8 mouse cellular contexts compared by ENCODE assay signal in the genomic region with DNA sequence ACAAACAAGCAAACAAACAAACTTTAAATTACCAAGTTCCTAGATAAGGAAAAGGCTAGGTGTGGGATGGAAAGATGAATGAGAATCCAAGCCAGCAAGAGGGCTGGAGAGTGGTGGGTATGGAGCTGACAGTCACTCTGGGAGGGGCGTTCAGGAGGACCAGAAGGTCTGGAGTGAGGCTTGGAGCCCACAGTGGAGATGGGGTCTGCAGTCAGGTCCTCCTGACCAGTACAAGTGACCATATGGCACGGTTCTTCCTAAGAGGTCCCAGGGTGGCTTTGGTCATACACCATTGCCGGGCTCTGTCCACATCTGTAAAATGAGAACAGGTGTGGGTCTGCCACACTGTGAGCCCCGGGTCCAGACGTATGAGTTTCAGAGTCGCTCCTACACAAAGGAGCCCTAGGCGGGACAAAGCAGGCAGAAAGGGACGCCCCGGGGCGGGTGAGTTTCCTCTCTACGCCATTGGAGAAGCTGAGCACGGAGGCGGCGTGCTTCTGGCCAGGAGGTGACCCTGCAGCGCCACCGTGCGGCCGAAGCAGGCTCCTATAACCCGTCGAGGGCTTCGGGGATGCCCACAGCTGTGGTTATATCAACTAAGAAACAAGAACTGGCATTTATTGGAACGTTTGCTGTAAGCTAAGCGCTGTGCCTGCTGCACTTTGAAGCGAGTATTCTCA. TPM values are rescaled to one million over a fixed set of nuclear protein-coding genes. Genes with fewer than 3 reads are reported as not detected.
DNase-seq lines count a peak whose midpoint lies in the region; ATAC-seq and TF ChIP-seq lines count a peak whose summit lies in the region.

No protein-coding gene starts in this region.

- peak; percentile 91 for DNase-seq in 3T3-L1 (ENCODE audit: low read depth, low spot score)
- peak; percentile 96 to 97 for DNase-seq in adrenal gland, postnatal 36 days
- peak; percentile 92 to 96 for DNase-seq in heart, adult 18-20 months
- DNase-seq in kidney, adult 18-20 months, result peak; percentile 95
- DNase-seq in limb, embryonic 10.5 days (ENCODE audit: low spot score), result peak; percentile 98

- TF ChIP-seq CTCF in small intestine, adult 2 months (IDR thresholded peaks at IDR 0.05; ENCODE audit: extremely low read depth, insufficient read length, insufficient replicate concordance, low read depth, low read length), result peak; percentile 95

- no peaks in the 10 kb centered on the region for H3K27me3 ChIP-seq in embryonic facial prominence, embryonic 12.5 days
- H3K27me3 ChIP-seq in limb, embryonic 10.5 days (ENCODE audit: low read depth, poor library complexity, severe bottlenecking), result 0 out of 2 replicates have a peak, but pooled peaks cover 9% of the 10 kb centered on the region
- peaks cover 51% of the 10 kb centered on the region for H3K27me3 ChIP-seq in midbrain, embryonic 13.5 days
- H3K27me3 ChIP-seq in small intestine, adult 2 months (ENCODE audit: control insufficient read depth, insufficient read depth, low read length), result no peaks in the 10 kb centered on the region

- TF ChIP-seq POLR2A in small intestine, adult 2 months (IDR thresholded peaks at IDR 0.05; ENCODE audit: low read depth, low read length), result peak; percentile 35; the same call in 1 of the 2 replicates

- H3K4me2 ChIP-seq in embryonic facial prominence, embryonic 12.5 days (replicated peaks), result peak overlapping the region; percentile 53
- H3K4me2 ChIP-seq in midbrain, embryonic 13.5 days (replicated peaks), result peak overlapping the region; percentile 60

- H3K4me3 ChIP-seq in embryonic facial prominence, embryonic 12.5 days, result peak overlapping the region; percentile 27
- peak overlapping the region; percentile 50 for H3K4me3 ChIP-seq in limb, embryonic 10.5 days
- H3K4me3 ChIP-seq in midbrain, embryonic 13.5 days (replicated peaks), result peak overlapping the region; percentile 33
- peak overlapping the region; percentile 44 for H3K4me3 ChIP-seq in small intestine, adult 2 months (ENCODE audit: low read depth, low read length)

- peak overlapping the region; percentile 44 for H3K9ac ChIP-seq in embryonic facial prominence, embryonic 12.5 days
- peak overlapping the region; percentile 66 for H3K9ac ChIP-seq in midbrain, embryonic 13.5 days (replicated peaks)

- peak; percentile 93 for ATAC-seq in embryonic facial prominence, embryonic 12.5 days (ENCODE audit: insufficient number of reproducible peaks, insufficient read depth, low FRiP score, low TSS enrichment)
- ATAC-seq in midbrain, embryonic 13.5 days, result peak; percentile 94

- H3K36me3 ChIP-seq in embryonic facial prominence, embryonic 12.5 days, result 0 out of 2 replicates have a peak, but pooled peaks cover 7% of the 10 kb centered on the region
- H3K36me3 ChIP-seq in limb, embryonic 10.5 days, result no peaks in the 10 kb centered on the region
- no peaks in the 10 kb centered on the region for H3K36me3 ChIP-seq in midbrain, embryonic 13.5 days
- no peaks in the 10 kb centered on the region for H3K36me3 ChIP-seq in small intestine, adult 2 months (ENCODE audit: control insufficient read depth, insufficient read depth, low read length)

- 2% methylated on average over 24 of the region's 24 CpGs for WGBS in embryonic facial prominence, embryonic 12.5 days
- WGBS in limb, embryonic 10.5 days, result 2% methylated on average over 24 of the region's 24 CpGs
- WGBS in midbrain, embryonic 13.5 days, result 2% methylated on average over 24 of the region's 24 CpGs
- 3% methylated on average over 24 of the region's 24 CpGs for WGBS in small intestine, adult 2 months

- peaks cover 19% of the 10 kb centered on the region for H3K4me1 ChIP-seq in embryonic facial prominence, embryonic 12.5 days
- H3K4me1 ChIP-seq in limb, embryonic 10.5 days, result peaks cover 22% of the 10 kb centered on the region
- peaks cover 20% of the 10 kb centered on the region for H3K4me1 ChIP-seq in midbrain, embryonic 13.5 days (replicated peaks)
- H3K4me1 ChIP-seq in small intestine, adult 2 months (ENCODE audit: control insufficient read depth, insufficient read depth, insufficient read length, low read length), result peaks cover 4% of the 10 kb centered on the region; the same call in 1 of the 2 replicates

- H3K9me3 ChIP-seq in embryonic facial prominence, embryonic 12.5 days, result no peaks in the 10 kb centered on the region
- no peaks in the 10 kb centered on the region for H3K9me3 ChIP-seq in limb, embryonic 10.5 days (replicated peaks)
- no peaks in the 10 kb centered on the region for H3K9me3 ChIP-seq in midbrain, embryonic 13.5 days

- H3K27ac ChIP-seq in embryonic facial prominence, embryonic 12.5 days, result 0 out of 2 replicates have a peak overlapping the region, but pooled peaks have one; percentile 26
- H3K27ac ChIP-seq in limb, embryonic 10.5 days, result peak overlapping the region; percentile 91
- H3K27ac ChIP-seq in midbrain, embryonic 13.5 days, result no peak overlapping the region
- no peak overlapping the region for H3K27ac ChIP-seq in small intestine, adult 2 months (ENCODE audit: insufficient read depth, low read depth, low read length)

RNA-seq across cellular contexts. Expression of gene Ccin, which starts 1.1 kb away (rescaled TPM):
- not detected for total RNA-seq in adrenal gland, postnatal 36 days (2021)
- polyA plus RNA-seq in embryonic facial prominence, embryonic 12.5 days (2016; fragmentation: Nextera tagmentation; extraction: Ambion mirVana), result 0.11 TPM in 1 of 2 replicates, not detected in the other
- not detected for total RNA-seq in heart, adult 18-20 months (2021)
- not detected in 2 replicates for polyA plus RNA-seq in limb, embryonic 10.5 days (2016; fragmentation: Nextera tagmentation; extraction: Ambion mirVana)
- polyA plus RNA-seq in midbrain, embryonic 13.5 days (2015; fragmentation: Nextera tagmentation; extraction: Ambion mirVana), result not detected in 2 replicates
- not detected in 2 replicates for polyA plus RNA-seq in small intestine, adult 2 months (2012; rRNA removed)

RNA-seq across cellular contexts. Expression of gene Clta, which starts 22.1 kb away (rescaled TPM):
- total RNA-seq in adrenal gland, postnatal 36 days (2021), result 100 to 1,000 TPM; 183 to 188 TPM
- polyA plus RNA-seq in embryonic facial prominence, embryonic 12.5 days (2016; fragmentation: Nextera tagmentation; extraction: Ambion mirVana), result 254 and 261 TPM in 2 replicates
- total RNA-seq in heart, adult 18-20 months (2021), result 10 to 100 TPM; 79.0 to 83.2 TPM
- 215 and 217 TPM in 2 replicates for polyA plus RNA-seq in limb, embryonic 10.5 days (2016; fragmentation: Nextera tagmentation; extraction: Ambion mirVana)
- 275 TPM in 2 replicates for polyA plus RNA-seq in midbrain, embryonic 13.5 days (2015; fragmentation: Nextera tagmentation; extraction: Ambion mirVana)
- 119 and 280 TPM in 2 replicates for polyA plus RNA-seq in small intestine, adult 2 months (2012; rRNA removed)

RNA-seq across cellular contexts. Expression of gene Glipr2, which starts 25.0 kb away (rescaled TPM):
- 1 to 10 TPM; 3.7 to 5.3 TPM for total RNA-seq in adrenal gland, postnatal 36 days (2021)
- 113 and 118 TPM in 2 replicates for polyA plus RNA-seq in embryonic facial prominence, embryonic 12.5 days (2016; fragmentation: Nextera tagmentation; extraction: Ambion mirVana)
- 1 to 10 TPM; 3.3 to 4.4 TPM for total RNA-seq in heart, adult 18-20 months (2021)
- 30.1 and 44.7 TPM in 2 replicates for polyA plus RNA-seq in limb, embryonic 10.5 days (2016; fragmentation: Nextera tagmentation; extraction: Ambion mirVana)
- polyA plus RNA-seq in midbrain, embryonic 13.5 days (2015; fragmentation: Nextera tagmentation; extraction: Ambion mirVana), result 33.7 and 35.3 TPM in 2 replicates
- 3.2 and 9.7 TPM in 2 replicates for polyA plus RNA-seq in small intestine, adult 2 months (2012; rRNA removed)

Comparison
In these comparisons a context has a peak if more than half of its experiments do, and no peak if none do; other contexts are left out.
1. H3K27ac ChIP-seq: peak in embryonic facial prominence, embryonic 12.5 days (single experiment) and limb, embryonic 10.5 days (single experiment); none in midbrain, embryonic 13.5 days (single experiment) and small intestine, adult 2 months (single experiment).
2. Peak in every context shown above with its lines, with median percentiles within 50 percentile points of each other: DNase-seq and H3K4me3 ChIP-seq.